Mouse (Mus musculus) CD4-positive, CD25-positive, alpha-beta regulatory T cell, adult 2 months (primary cell): ENCODE data around the gene Tex2.

Experiments
- DNase-seq: peaks from one replicate; pipeline ENCODE4 v3.0.0-alpha.2; 2012; ENCODE audit warnings: low read depth, low spot score

The Tex2 gene

GRCm38 (mm10) chr11:106544133-106544532, 69.1 kb downstream of the Tex2 start:
- peak; percentile 45 for DNase-seq

- DNase-seq, result no peak
Observed at GRCm38 (mm10) chr11:106543006-106543405, 70.2 kb downstream of the Tex2 start.

GRCm38 (mm10) chr11:106542385-106542784, 70.8 kb downstream of the Tex2 start:
- DNase-seq, result peak; percentile 80

GRCm38 (mm10) chr11:106540506-106541268, 72.5 kb downstream of the Tex2 start:
- DNase-seq, result no peak

GRCm38 (mm10) chr11:106536253-106536912, 76.8 kb downstream of the Tex2 start:
- DNase-seq, result no peak

- peak; percentile 90 for DNase-seq
Observed at GRCm38 (mm10) chr11:106535660-106536252, 77.5 kb downstream of the Tex2 start.

GRCm38 (mm10) chr11:106532248-106532790, 80.9 kb downstream of the Tex2 start:
- DNase-seq, result no peak

GRCm38 (mm10) chr11:106529786-106530185, 83.4 kb downstream of the Tex2 start:
- DNase-seq, result no peak

- no peak for DNase-seq
Observed at GRCm38 (mm10) chr11:106529113-106529512, 84.1 kb downstream of the Tex2 start.

- no peak for DNase-seq
Observed at GRCm38 (mm10) chr11:106527926-106528325, 85.3 kb downstream of the Tex2 start.

- DNase-seq, result no peak
Observed at GRCm38 (mm10) chr11:106527147-106527821, 85.9 kb downstream of the Tex2 start.

GRCm38 (mm10) chr11:106522538-106522937, 90.7 kb downstream of the Tex2 start:
- no peak for DNase-seq

- no peak for DNase-seq
Observed at GRCm38 (mm10) chr11:106521612-106522011, 91.6 kb downstream of the Tex2 start.

GRCm38 (mm10) chr11:106520404-106520803, 92.8 kb downstream of the Tex2 start:
- DNase-seq, result no peak

GRCm38 (mm10) chr11:106519519-106519918, 93.7 kb downstream of the Tex2 start:
- DNase-seq, result no peak

- no peak for DNase-seq
Observed at GRCm38 (mm10) chr11:106518391-106518790, 94.8 kb downstream of the Tex2 start.

- DNase-seq, result no peak
Observed at GRCm38 (mm10) chr11:106515079-106515745, 98.0 kb downstream of the Tex2 start.

- no peak for DNase-seq
Observed at GRCm38 (mm10) chr11:106514446-106514845, 98.8 kb downstream of the Tex2 start.

GRCm38 (mm10) chr11:106513166-106513565, 100.1 kb downstream of the Tex2 start:
- DNase-seq, result peak; percentile 79

- DNase-seq, result no peak
Observed at GRCm38 (mm10) chr11:106512006-106512390, 101.2 kb downstream of the Tex2 start.
